Mouse (Mus musculus) small intestine, adult 2 months (tissue): ENCODE measurements around the gene Asb1. TPM values are rescaled to one million over a fixed set of nuclear protein-coding genes. Genes with fewer than 3 reads are reported as not detected.
A peak's percentile ranks its signal among the peaks of the same experiment; 100 is the strongest.

Experiments used
- H3K27ac ChIP-seq: fragments of 200-500 bp; 2 replicates; pipeline ENCODE4 v1.5.1; 2012; ENCODE audit warnings: low read depth, low read length, control low read depth, inconsistent platforms; ENCODE audit not compliant: insufficient read depth
- H3K27me3 ChIP-seq: fragments of 200-500 bp; 2 replicates; pipeline ENCODE4 v1.6.1; 2012; ENCODE audit warnings: mild to moderate bottlenecking, moderate library complexity, low read length, inconsistent platforms; ENCODE audit not compliant: control insufficient read depth, insufficient read depth
- H3K36me3 ChIP-seq: fragments of 200-500 bp; 2 replicates; pipeline ENCODE4 v1.6.1; 2012; ENCODE audit warnings: mild to moderate bottlenecking, low read length, control low read depth, inconsistent platforms; ENCODE audit not compliant: control insufficient read depth, insufficient read depth
- H3K4me1 ChIP-seq: fragments of 200-500 bp; 2 replicates; pipeline ENCODE4 v1.6.1; 2012; ENCODE audit warnings: low read length, inconsistent platforms, mixed read lengths; ENCODE audit not compliant: control insufficient read depth, insufficient read depth, insufficient read length
- H3K4me3 ChIP-seq: fragments of 200-500 bp; 2 replicates; pipeline ENCODE4 v1.5.1; 2012; ENCODE audit warnings: low read depth, mild to moderate bottlenecking, control low read depth, inconsistent platforms, low read length, moderate library complexity
- CTCF ChIP-seq: fragments of 200-500 bp; IDR thresholded peaks from 2 replicates; pipeline ENCODE4 v1.5.1; 2012; ENCODE audit warnings: low read depth, mild to moderate bottlenecking, control low read depth, inconsistent platforms, low read length, moderate library complexity, mixed read lengths; ENCODE audit not compliant: insufficient replicate concordance, insufficient read length; ENCODE audit errors: extremely low read depth
- POLR2A ChIP-seq: fragments of 200-500 bp; IDR thresholded peaks from 2 replicates; pipeline ENCODE4 v1.6.1; 2012; ENCODE audit warnings: low read depth, mild to moderate bottlenecking, control low read depth, inconsistent platforms, low read length, moderate library complexity
- WGBS: fragments of 180-500 bp; shearing (Covaris S2); methylation state at CpG from one replicate; pipeline ENCODE4 v1.1.7; 2018; 5-methylcytosine and 5-hydroxymethylcytosine counted together
- polyA plus RNA-seq: library from polyadenylated mRNA; depleted of rRNA; stranded (reverse); fragments of >200 nt; gene quantifications from 2 replicates; pipeline ENCODE4 v1.2.3, GENCODE M21; 2012

Asb1 gene
- polyA plus RNA-seq, 1 experiment, result 2.1 TPM

DNA sequence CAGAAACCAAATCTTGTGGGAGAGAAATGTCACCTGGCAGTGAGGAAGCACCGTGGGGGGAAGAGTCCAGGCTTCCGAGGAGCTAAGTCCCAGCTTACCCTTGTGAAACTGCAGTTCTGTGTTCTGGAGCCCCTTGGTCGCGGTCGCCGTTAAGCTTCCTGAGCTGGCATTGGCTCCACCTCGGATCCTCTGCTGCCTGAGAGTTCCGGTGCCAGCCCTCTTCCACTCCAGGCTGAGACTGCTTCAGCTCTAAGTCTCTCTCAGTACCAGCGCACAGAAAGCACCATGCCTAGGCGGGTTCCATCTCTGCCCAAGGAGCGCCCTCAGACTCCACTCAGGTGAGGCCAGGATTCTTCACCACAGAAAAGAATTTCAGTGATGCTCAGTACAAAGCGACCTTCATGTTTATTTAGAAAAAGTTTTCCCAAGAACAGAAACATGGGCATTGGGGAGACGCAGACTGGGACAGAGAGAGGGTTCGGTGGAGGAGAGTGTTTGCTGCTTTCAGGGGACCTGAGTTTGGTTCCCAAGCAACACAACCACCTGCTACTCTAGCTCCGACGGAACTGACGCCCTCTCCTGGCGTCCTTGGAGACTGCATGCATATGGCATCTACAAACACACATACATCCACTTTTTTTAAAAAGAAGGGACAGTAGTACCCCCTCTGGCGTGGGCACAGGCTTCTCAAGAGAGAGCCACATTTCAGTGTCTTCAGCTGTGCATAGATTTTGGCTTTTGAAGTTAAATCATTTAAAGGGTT lies 6.2 kb upstream of the Asb1 start:
- Histone ChIP-seq H3K4me1 (no peaks in the 10 kb centered on the region), H3K27ac (no peak overlapping the region), H3K27me3 (no peaks in the 10 kb centered on the region), H3K36me3 (no peaks in the 10 kb centered on the region), H3K4me3 (no peak overlapping the region)
- WGBS, result 81% methylated on average over 19 of the region's 19 CpGs
- TF ChIP-seq CTCF (no peak), POLR2A (no peak)

DNA sequence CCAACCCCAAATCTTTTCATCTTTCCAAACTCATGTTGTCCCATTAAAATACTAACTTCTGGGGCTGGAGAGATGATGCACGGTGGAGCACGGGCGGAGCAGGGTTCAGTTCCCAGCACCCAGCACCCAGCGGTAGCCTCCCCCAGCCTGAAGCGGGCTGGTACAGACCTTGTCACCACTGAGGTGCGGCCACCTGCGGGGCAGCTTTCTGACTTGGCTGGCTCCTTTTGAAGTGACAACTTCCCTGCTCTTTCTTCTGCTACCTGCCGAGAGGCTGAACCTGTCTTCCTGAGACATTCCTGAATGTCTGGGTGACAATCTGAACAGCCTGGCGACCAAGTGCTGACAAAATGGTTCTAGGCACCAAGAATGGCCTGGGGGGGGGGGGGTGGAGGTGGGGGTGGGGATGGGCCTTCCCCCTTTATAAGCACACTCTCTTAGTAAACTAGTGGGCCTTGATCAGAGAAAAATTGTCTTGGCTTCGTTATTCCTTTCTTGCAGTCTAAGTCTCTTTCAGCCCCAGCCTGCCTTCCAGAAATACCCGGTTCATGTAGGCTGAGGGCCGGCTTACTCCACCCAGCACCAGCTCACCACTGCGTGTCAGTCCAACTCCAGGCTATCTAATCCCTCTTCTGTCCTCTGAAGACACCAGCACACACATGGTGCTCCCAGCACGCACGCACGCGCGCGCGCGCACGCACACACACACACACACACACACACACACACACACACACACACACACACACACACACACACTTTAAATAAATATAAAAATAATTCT lies 2.4 kb upstream of the Asb1 start:
- Histone ChIP-seq H3K4me3 (no peak overlapping the region), H3K27me3 (no peaks in the 10 kb centered on the region), H3K36me3 (no peaks in the 10 kb centered on the region), H3K4me1 (peaks cover 12% of the 10 kb centered on the region), H3K27ac (no peak overlapping the region)
- 75% methylated on average over 22 of the region's 22 CpGs for WGBS
- TF ChIP-seq CTCF, result no peak
- TF ChIP-seq POLR2A, result no peak

DNA sequence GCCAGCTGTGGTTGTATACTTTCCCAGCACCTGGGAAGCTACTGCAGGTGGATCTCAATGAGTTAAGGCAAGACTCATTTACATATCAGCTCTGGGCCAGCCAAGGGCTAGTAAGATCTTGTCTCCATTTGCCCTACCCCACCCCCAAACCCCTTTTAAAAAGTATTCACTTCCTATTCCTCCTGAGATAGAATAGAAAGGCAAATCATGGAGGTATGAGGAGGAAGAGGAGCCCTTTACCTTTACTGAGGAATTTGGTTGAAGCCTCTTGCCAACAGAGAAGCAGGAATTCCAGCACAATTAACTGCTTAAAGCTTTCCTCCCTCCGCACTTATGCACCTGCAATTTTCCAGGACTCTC lies 1.8 kb upstream of the Asb1 start:
- WGBS, result 76% methylated on average over 1 of the region's 1 CpGs
- TF ChIP-seq CTCF (no peak), POLR2A (no peak)
- Histone ChIP-seq H3K4me1 (peaks cover 12% of the 10 kb centered on the region), H3K27ac (no peak overlapping the region), H3K4me3 (no peak overlapping the region), H3K36me3 (no peaks in the 10 kb centered on the region), H3K27me3 (no peaks in the 10 kb centered on the region)

- Histone ChIP-seq H3K4me1 (peaks cover 12% of the 10 kb centered on the region), H3K27me3 (no peaks in the 10 kb centered on the region), H3K27ac (no peak overlapping the region), H3K4me3 (no peak overlapping the region; the same call in 1 of the 2 replicates), H3K36me3 (no peaks in the 10 kb centered on the region)
- 19% methylated on average over 6 of the region's 6 CpGs for WGBS
- TF ChIP-seq POLR2A (no peak), CTCF (no peak)
Observed at GRCm38 (mm10) chr1:91539246-91539645, 1.1 kb upstream of the Asb1 start.

DNA sequence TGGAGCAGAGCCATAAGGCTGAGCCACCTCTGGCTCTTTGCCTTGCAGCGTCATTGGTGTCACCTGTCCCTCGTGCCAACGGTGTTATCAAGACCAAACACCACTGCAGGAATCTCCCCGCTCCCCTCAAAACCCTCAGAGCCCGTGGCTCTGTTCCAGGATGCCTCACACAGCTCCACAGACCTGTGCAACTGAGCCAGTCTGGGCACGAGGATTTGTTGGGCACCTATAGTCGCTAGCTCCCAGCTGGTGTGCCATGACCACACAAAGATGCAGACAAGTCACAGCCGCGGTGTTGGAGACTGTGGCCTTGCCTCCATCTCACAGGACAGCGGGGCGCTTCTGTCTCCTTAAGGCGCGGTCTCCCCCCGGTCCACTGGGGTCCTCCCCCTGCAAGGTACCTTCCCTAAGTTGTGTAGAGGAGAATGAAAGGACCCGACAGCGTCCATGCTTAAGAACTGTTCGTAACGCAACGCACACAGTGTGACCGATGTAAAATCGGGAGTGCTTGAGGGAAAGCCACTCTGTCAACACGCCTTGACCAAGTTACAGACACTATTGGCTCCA lies 557 bp upstream of the Asb1 start:
- WGBS, result 1% methylated on average over 22 of the region's 22 CpGs
- TF ChIP-seq CTCF (no peak), POLR2A (no peak)
- Histone ChIP-seq H3K27ac (no peak overlapping the region), H3K27me3 (no peaks in the 10 kb centered on the region), H3K36me3 (no peaks in the 10 kb centered on the region), H3K4me3 (peak overlapping the region; percentile 90), H3K4me1 (peaks cover 12% of the 10 kb centered on the region)

DNA sequence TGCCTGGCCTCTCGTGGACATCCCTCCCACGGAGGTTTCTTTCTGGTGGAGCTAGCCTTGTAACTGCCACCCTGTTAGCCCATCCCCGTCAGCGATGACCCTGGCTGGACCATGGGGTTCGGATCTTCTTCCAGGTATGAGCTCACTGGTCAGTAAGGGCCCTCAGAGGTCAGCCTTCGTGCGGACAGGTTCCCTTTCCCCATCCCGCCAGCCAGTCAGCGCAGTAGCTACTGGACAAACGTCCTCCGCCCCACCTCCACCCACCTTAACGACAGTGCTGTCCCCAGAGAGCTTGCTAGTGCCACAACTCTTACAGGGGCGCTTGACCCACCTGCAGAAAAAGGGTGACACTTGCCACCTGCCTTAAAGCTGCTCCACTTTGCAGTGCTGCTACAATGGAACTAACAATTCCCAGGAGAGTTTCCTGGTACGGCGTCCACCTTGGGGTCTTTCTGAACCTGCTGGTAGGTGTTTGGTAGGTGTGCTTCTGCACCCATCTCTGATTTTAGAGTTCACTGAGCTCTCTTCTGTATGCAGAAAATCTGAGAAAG lies 773 bp downstream of the Asb1 start:
- Histone ChIP-seq H3K4me1 (peaks cover 12% of the 10 kb centered on the region), H3K27me3 (no peaks in the 10 kb centered on the region), H3K36me3 (no peaks in the 10 kb centered on the region; the same call in 1 of the 2 replicates), H3K27ac (no peak overlapping the region), H3K4me3 (peak overlapping the region; percentile 90)
- no peak for TF ChIP-seq CTCF
- TF ChIP-seq POLR2A, result no peak
- WGBS, result 14% methylated on average over 15 of the region's 15 CpGs

- 92% methylated on average over 4 of the region's 4 CpGs for WGBS
- Histone ChIP-seq H3K4me1 (peaks cover 12% of the 10 kb centered on the region), H3K27me3 (no peaks in the 10 kb centered on the region), H3K27ac (no peak overlapping the region), H3K4me3 (no peak overlapping the region), H3K36me3 (peaks cover 9% of the 10 kb centered on the region)
- TF ChIP-seq CTCF, result no peak
- TF ChIP-seq POLR2A, result no peak
Observed at GRCm38 (mm10) chr1:91543974-91544373, 3.6 kb downstream of the Asb1 start.
